Mouse (Mus musculus) ES-Bruce4 (cell line): ENCODE results near the gene H2afz. TPM values are rescaled to one million over a fixed set of nuclear protein-coding genes. Genes with fewer than 3 reads are reported as not detected.

Experiments
- H3K27ac ChIP-seq: 2 replicates; pipeline ENCODE4 v1.5.1; 2012; ENCODE audit warnings: low read length, inconsistent platforms; ENCODE audit not compliant: insufficient read depth
- H3K27me3 ChIP-seq: 2 replicates; pipeline ENCODE4 v1.6.1; 2012; ENCODE audit warnings: mild to moderate bottlenecking, low read length, inconsistent platforms; ENCODE audit not compliant: control insufficient read depth, poor library complexity, insufficient read depth, severe bottlenecking
- H3K36me3 ChIP-seq: 2 replicates; pipeline ENCODE4 v1.6.1; 2012; ENCODE audit warnings: inconsistent platforms, mild to moderate bottlenecking, low read length, moderate library complexity; ENCODE audit not compliant: control insufficient read depth, poor library complexity, insufficient read depth, severe bottlenecking
- H3K4me1 ChIP-seq: one replicate; pipeline ENCODE4 v1.8.1; 2011; ENCODE audit warnings: low read length; ENCODE audit not compliant: control insufficient read depth, insufficient read depth
- H3K4me3 ChIP-seq: 2 replicates; pipeline ENCODE4 v1.5.1; 2011; ENCODE audit warnings: low read depth, mild to moderate bottlenecking, low read length
- H3K9ac ChIP-seq: 2 replicates; pipeline ENCODE4 v1.6.1; 2012; ENCODE audit warnings: low read depth, mild to moderate bottlenecking, inconsistent platforms; ENCODE audit not compliant: poor library complexity, severe bottlenecking
- H3K9me3 ChIP-seq: replicated peaks from 2 replicates; pipeline ENCODE4 v1.6.1; 2012; ENCODE audit warnings: mild to moderate bottlenecking, low read length, inconsistent platforms; ENCODE audit not compliant: control insufficient read depth, poor library complexity, insufficient read depth, severe bottlenecking
- CTCF ChIP-seq: IDR thresholded peaks from one replicate; pipeline ENCODE4 v1.8.1; 2011; ENCODE audit warnings: low read depth, low read length
- EP300 ChIP-seq: IDR thresholded peaks from 2 replicates; pipeline ENCODE4 v1.6.1; 2011; ENCODE audit warnings: low read depth, low read length; ENCODE audit not compliant: insufficient read depth
- POLR2A ChIP-seq: IDR thresholded peaks from one replicate; pipeline ENCODE4 v1.8.1; 2011; ENCODE audit warnings: low read length; ENCODE audit not compliant: insufficient read depth
- polyA plus RNA-seq: library from polyadenylated mRNA; stranded (reverse); fragments of >200 nt; gene quantifications from 2 replicates; pipeline ENCODE4 v1.2.4, GENCODE M21; 2011; ENCODE audit warnings: low read depth; ENCODE audit not compliant: missing spikeins, insufficient read depth, insufficient read length

Gene H2afz
- 629 and 682 TPM in 2 replicates for polyA plus RNA-seq

DNA sequence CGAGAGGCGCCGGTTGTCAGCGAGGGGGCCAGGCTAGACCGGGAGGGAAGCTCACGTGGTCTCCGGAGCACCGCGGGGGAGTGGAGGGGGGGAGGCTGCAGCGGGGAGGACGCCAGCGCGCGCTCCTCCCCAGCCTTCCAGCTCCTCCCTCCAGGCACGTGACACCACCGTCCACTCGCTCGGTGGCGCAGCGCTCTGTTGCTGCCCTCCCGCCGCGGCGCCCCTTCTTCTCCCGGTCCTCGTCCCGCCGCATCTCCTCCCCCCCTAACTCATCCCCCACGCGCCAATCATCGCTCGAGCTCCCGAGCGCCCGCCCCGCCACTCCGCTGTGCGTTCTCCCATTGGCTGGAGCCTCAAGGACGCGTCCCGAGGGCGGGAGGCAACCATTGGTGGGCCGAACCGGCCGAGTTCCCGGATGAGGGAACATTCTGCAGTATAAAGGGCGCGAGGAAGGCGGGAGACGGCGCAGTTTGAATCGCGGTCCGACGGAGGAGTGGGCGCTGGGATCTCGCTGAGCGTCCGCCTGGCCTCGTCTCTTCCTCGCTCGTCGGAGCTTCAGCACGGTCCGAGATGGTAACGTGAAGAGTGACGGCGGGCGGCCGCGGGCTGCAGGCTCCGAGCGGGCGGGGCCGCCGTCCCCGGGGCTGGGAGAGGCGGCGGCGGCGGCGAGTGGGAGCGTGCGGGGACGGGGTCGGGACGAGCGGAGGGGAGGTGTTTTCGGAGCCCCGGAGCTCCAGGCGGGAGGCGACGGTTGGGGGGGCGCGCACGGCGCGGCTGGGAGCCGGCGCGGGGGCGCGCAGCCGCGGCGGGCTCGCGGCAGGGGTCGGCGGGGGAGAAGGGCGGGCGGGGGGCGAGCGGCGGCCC lies at the start of gene H2afz:
Gene H2afz (plus strand): TSS at position 364 of the 864 bp plus-strand sequence.
- Histone ChIP-seq H3K27ac (peak within 1 kb of the TSS; percentile 91), H3K4me3 (peak within 1 kb of the TSS; percentile 97), H3K27me3 (no peaks in the 10 kb centered on the region), H3K4me1 (no peaks in the 10 kb centered on the region), H3K9me3 (no peaks in the 10 kb centered on the region), H3K9ac (peak within 1 kb of the TSS; percentile 99), H3K36me3 (peaks cover 15% of the 10 kb centered on the region)
- no peak for TF ChIP-seq CTCF
- peak; percentile 75; the same call in 1 of the 2 replicates for TF ChIP-seq EP300
- peak; percentile 90 for TF ChIP-seq POLR2A

DNA sequence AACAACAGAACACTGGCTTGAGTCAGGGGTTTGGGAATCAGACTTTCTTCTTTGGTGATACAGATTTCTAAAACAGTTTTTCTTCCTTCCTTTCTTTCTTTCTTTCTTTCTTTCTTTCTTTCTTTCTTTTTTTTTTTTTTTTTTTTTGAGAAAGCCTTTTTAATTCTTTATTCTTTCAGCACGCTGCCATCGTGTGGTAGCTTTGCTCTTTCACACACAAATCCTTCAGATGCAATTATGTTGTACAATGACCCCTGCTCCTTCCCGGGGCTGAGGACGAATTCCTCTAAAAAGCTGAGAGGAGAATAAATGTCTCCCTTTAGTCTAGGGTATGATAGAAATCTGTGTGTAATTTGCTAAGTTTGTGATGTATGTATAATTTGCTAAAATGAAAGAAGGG lies 45.6 kb upstream of the H2afz start:
- no peak overlapping the region for H3K9ac ChIP-seq
- H3K9me3 ChIP-seq, result no peaks in the 10 kb centered on the region
- no peak overlapping the region for H3K4me3 ChIP-seq
- TF ChIP-seq EP300 (no peak), CTCF (no peak), POLR2A (no peak)
- H3K4me1 ChIP-seq, result no peaks in the 10 kb centered on the region
- H3K27me3 ChIP-seq, result no peaks in the 10 kb centered on the region
- H3K27ac ChIP-seq, result no peak overlapping the region
- no peaks in the 10 kb centered on the region for H3K36me3 ChIP-seq

DNA sequence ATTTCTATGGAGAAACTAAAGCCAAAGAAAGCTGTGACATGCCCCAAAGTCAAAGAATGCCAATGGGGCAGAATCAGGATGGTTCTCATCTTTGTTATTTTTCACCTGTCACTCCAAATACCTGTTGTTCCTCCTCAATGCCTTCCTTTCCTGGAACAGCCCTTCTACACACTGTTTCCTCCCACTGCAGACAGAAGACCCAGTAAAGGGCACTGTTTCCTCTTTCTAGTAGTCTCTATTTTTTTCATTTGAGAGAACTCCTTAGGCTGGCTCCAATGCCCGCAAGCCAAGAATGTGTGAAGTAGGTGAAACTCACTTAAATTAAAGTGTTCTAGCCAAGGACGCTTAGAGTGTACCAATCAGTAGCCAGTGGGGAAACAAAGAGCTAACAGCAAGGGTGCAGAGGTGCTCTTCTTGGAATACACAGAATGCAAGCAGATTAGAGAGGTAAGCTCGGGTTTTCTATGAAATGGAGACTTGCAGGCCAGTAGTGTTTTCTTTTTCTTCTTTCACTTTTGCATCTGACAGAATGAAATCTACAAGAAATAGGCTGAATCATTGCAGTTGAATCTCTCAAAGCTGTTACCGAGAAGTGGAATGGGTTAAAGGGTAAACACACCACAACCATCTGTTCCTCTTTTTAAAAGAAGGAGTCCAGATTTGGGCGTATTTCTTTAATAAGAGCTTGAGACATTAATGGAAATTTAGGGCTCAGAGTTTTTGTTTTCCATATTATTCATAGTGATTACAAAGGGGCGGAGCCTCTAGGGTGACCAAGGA lies 43.4 kb upstream of the H2afz start:
- no peaks in the 10 kb centered on the region for H3K27me3 ChIP-seq
- H3K27ac ChIP-seq, result no peak overlapping the region
- no peak overlapping the region for H3K9ac ChIP-seq
- H3K4me3 ChIP-seq, result no peak overlapping the region
- no peaks in the 10 kb centered on the region for H3K9me3 ChIP-seq
- H3K36me3 ChIP-seq, result no peaks in the 10 kb centered on the region
- H3K4me1 ChIP-seq, result no peaks in the 10 kb centered on the region
- TF ChIP-seq CTCF (no peak), EP300 (no peak), POLR2A (no peak)

DNA sequence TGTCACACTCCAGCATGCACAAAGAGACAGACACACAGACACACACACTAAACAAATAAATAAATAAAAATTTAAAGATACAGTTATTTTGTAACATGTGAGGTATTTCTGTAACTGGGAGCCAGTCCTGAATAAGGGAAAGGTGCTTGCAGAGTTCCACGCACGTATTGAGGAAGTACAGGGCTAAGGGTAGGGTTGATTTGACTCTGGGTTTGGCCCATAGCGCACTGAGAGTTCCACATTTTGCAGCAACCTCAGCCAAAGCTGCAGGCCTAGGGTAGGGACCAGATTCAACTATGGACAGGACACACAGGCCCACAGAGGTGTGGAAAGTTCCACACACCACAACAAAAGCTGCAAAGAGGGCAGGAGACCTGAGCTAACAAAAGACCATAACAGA lies 41.0 kb upstream of the H2afz start:
- Histone ChIP-seq H3K27me3 (no peaks in the 10 kb centered on the region), H3K9me3 (no peaks in the 10 kb centered on the region), H3K4me1 (peaks cover 3% of the 10 kb centered on the region), H3K36me3 (no peaks in the 10 kb centered on the region), H3K9ac (no peak overlapping the region), H3K27ac (no peak overlapping the region), H3K4me3 (no peak overlapping the region)
- TF ChIP-seq CTCF (no peak), POLR2A (no peak), EP300 (no peak)

DNA sequence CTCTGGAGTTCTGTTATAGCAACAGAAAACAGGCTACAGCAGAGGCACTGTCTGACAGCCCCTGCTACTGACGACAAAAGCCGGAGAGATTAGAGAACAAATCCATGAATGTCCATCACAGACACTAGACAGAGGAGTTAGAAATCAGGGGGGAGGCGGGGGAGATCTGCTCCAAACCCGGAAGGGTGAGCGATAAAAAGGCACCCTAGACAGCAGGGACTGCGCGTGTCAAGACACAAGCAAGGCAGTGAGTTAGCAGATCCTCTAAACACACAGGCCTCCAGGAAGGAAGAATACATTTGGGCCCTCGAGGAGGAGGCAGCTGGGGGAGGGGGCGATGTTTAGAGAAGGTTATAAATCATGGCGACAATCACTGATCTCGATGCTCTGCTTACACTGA lies 36.6 kb upstream of the H2afz start:
- H3K9ac ChIP-seq, result peak overlapping the region; percentile 18; the same call in 1 of the 2 replicates
- no peak for TF ChIP-seq POLR2A
- no peak for TF ChIP-seq EP300
- TF ChIP-seq CTCF, result no peak
- H3K36me3 ChIP-seq, result no peaks in the 10 kb centered on the region
- peak overlapping the region; percentile 30 for H3K27ac ChIP-seq
- H3K27me3 ChIP-seq, result no peaks in the 10 kb centered on the region
- no peak overlapping the region for H3K4me3 ChIP-seq
- peaks cover 4% of the 10 kb centered on the region for H3K4me1 ChIP-seq
- no peaks in the 10 kb centered on the region for H3K9me3 ChIP-seq

DNA sequence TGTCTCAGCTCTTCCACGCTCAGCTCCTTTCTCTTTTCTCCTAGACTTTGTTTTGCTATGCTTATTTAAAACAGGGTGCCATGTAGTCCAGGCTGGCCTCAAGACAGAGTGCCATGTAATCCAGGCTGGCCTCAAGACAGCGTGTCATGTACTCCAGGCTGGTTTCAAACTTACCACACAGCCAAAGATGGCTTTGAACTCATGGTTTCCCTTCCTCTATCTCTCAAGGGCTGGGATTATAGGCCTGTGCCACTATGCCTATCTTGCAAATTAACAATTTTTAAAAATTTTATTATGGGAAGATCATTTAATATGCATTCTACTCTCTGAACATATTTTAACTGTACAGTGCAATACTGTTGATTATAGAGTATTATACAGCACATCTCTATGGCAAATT lies 33.1 kb upstream of the H2afz start:
- Histone ChIP-seq H3K9me3 (no peaks in the 10 kb centered on the region), H3K4me3 (no peak overlapping the region), H3K4me1 (peaks cover 6% of the 10 kb centered on the region), H3K36me3 (no peaks in the 10 kb centered on the region), H3K9ac (no peak overlapping the region), H3K27ac (no peak overlapping the region), H3K27me3 (no peaks in the 10 kb centered on the region)
- TF ChIP-seq POLR2A (no peak), CTCF (no peak), EP300 (no peak)
